Mouse (Mus musculus) midbrain, embryonic 12.5 days (tissue): ENCODE measurements around the gene Frmd4a. TPM values are rescaled to one million over a fixed set of nuclear protein-coding genes. Genes with fewer than 3 reads are reported as not detected.
"Not testable (repeated sequence)": the region's sequence is repeated elsewhere in the genome, so short reads cannot be mapped to it uniquely, and the experiment has no call there.

ENCODE experiments used
- ATAC-seq: fragments of 200-750 bp; cut with Nextera tagmentation; 2 replicates; pipeline ENCODE4 v1.8.0; 2017; ENCODE audit warnings: low read depth, moderate TSS enrichment, moderate library complexity; ENCODE audit not compliant: low FRiP score
- H3K27ac ChIP-seq: fragments of 300-500 bp; sonication (generic); replicated peaks from 2 replicates; pipeline ENCODE4 v1.5.1; 2016; ENCODE audit warnings: mild to moderate bottlenecking
- H3K27me3 ChIP-seq: fragments of 300-500 bp; sonication (generic); 2 replicates; pipeline ENCODE4 v1.6.1; 2016; ENCODE audit warnings: mild to moderate bottlenecking
- H3K36me3 ChIP-seq: fragments of 300-500 bp; sonication (generic); 2 replicates; pipeline ENCODE4 v1.6.1; 2016
- H3K4me1 ChIP-seq: fragments of 300-500 bp; sonication (generic); 2 replicates; pipeline ENCODE4 v1.6.1; 2016
- H3K4me2 ChIP-seq: fragments of 300-500 bp; sonication (generic); replicated peaks from 2 replicates; pipeline ENCODE4 v1.6.1; 2016; ENCODE audit warnings: mild to moderate bottlenecking, moderate library complexity
- H3K4me3 ChIP-seq: fragments of 300-500 bp; sonication (generic); 2 replicates; pipeline ENCODE4 v1.5.1; 2016; ENCODE audit warnings: mild to moderate bottlenecking
- H3K9ac ChIP-seq: fragments of 300-500 bp; sonication (generic); replicated peaks from 2 replicates; pipeline ENCODE4 v1.6.1; 2016; ENCODE audit warnings: mild to moderate bottlenecking, moderate library complexity
- H3K9me3 ChIP-seq: fragments of 300-500 bp; sonication (generic); 2 replicates; pipeline ENCODE4 v1.6.1; 2016; ENCODE audit warnings: mild to moderate bottlenecking
- WGBS: fragments of 180-500 bp; shearing (Covaris S2); methylation state at CpG from one replicate; pipeline ENCODE4 v1.1.7; 2016; 5-methylcytosine and 5-hydroxymethylcytosine counted together
- polyA plus RNA-seq: library from polyadenylated mRNA; unstranded; fragments of >200 nt; fragmentation: Nextera tagmentation; extraction: Ambion mirVana; gene quantifications from 2 replicates; pipeline ENCODE4 v1.2.1, GENCODE M21; 2016

Frmd4a gene
- polyA plus RNA-seq, 1 experiment from 2014 or later = 56.3 TPM

GRCm38 (mm10) chr2:4593878-4594387 lies 576.4 kb downstream of the Frmd4a start:
- no peak overlapping the region for H3K9ac ChIP-seq
- no peaks in the 10 kb centered on the region for H3K4me1 ChIP-seq
- no peaks in the 10 kb centered on the region for H3K27me3 ChIP-seq
- H3K4me2 ChIP-seq = no peak overlapping the region
- no peak for ATAC-seq
- no peak overlapping the region for H3K27ac ChIP-seq
- H3K4me3 ChIP-seq = no peak overlapping the region
- H3K36me3 ChIP-seq = peaks cover 87% of the 10 kb centered on the region
- no peaks in the 10 kb centered on the region for H3K9me3 ChIP-seq
- 88% methylated on average over 3 of the region's 3 CpGs for WGBS

DNA sequence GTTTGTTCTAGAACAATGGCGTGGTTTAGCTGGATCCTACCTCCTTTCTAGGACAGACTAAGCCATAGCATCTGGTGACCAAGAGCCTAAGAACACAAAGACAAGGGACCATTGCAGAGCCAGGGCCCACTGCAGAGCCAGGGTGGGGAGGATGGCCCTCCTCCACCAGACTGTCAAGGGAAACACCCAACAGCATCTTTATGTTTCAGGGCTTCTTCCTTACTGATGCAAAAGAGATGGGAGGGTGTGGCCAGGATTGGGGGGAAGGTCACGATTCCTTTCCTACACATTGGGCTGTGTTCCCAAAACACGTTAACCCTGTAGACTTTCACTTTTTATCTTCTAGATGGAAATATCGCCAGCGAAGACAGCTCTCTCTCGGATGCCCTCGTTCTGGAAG lies 579.5 kb downstream of the Frmd4a start:
- Histone ChIP-seq H3K9ac (no peak overlapping the region), H3K4me3 (no peak overlapping the region), H3K4me1 (no peaks in the 10 kb centered on the region), H3K9me3 (no peaks in the 10 kb centered on the region), H3K4me2 (no peak overlapping the region), H3K36me3 (peaks cover 70% of the 10 kb centered on the region), H3K27me3 (no peaks in the 10 kb centered on the region), H3K27ac (no peak overlapping the region)
- no peak for ATAC-seq
- 90% methylated on average over 7 of the region's 7 CpGs for WGBS

DNA sequence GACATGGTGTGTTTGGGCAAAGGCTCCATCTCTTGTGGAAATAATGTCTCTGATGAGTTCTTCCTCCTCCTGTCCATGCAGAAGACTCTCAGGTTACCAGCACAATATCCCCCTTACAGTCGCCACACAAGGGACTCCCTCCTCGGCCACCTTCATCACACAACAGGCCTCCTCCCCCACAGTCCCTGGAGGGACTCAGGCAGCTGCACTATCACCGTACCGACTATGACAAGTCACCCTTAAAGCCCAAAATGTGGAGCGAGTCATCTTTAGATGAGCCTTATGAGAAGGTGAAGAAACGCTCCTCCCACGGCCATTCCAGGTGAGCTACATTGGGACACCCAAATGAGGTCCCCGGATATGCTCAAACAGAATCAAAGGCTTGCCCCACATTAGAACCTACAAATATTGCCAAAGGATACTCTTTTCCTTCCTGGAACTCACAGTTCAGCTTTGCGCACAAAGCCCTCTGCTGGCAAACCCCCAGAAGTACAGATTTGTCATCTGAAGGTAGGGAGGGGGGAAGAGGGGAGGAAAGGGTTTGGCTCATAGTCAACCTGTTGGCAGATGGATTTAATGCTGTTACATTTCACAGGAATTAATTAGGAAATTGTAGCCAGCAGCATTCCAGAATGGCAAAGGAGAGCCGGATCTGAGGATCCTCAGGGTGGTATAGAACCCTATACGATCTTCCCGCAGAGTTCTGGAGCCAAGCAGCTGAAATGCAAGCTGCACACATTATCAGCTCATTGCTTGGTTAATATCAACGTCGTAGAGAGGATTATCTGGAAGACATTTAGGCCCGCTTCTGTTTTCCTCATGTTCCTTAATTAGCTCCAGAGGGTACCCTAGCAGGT lies 583.7 kb downstream of the Frmd4a start:
- Histone ChIP-seq H3K4me1 (no peaks in the 10 kb centered on the region), H3K9me3 (no peaks in the 10 kb centered on the region), H3K27ac (no peak overlapping the region), H3K27me3 (no peaks in the 10 kb centered on the region), H3K9ac (no peak overlapping the region), H3K4me2 (no peak overlapping the region), H3K36me3 (peaks cover 74% of the 10 kb centered on the region), H3K4me3 (no peak overlapping the region)
- ATAC-seq = no peak
- WGBS = 67% methylated on average over 15 of the region's 15 CpGs

DNA sequence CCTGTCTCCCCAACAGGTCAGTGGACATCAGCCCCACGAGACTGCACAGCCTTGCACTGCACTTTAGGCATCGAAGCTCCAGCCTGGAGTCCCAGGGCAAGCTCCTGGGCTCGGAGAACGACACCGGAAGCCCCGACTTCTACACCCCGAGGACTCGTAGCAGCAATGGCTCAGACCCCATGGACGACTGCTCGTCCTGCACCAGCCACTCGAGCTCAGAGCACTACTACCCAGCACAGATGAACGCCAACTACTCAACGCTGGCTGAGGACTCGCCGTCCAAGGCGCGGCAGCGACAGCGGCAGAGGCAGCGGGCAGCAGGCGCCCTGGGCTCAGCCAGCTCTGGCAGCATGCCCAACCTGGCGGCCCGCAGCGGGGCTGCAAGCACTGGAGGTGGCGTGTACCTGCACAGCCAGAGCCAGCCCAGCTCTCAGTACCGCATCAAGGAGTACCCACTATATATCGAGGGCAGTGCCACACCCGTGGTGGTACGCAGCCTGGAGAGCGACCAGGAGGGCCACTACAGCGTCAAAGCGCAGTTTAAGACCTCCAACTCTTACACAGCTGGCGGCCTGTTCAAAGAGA lies 585.9 kb downstream of the Frmd4a start:
- Histone ChIP-seq H3K27me3 (no peaks in the 10 kb centered on the region), H3K9me3 (no peaks in the 10 kb centered on the region), H3K36me3 (peaks cover 76% of the 10 kb centered on the region), H3K4me2 (no peak overlapping the region), H3K4me1 (no peaks in the 10 kb centered on the region), H3K4me3 (no peak overlapping the region), H3K9ac (no peak overlapping the region), H3K27ac (no peak overlapping the region)
- no peak for ATAC-seq
- WGBS = 91% methylated on average over 33 of the region's 33 CpGs

GRCm38 (mm10) chr2:4606559-4606958 lies 589.0 kb downstream of the Frmd4a start:
- no peak overlapping the region for H3K4me3 ChIP-seq
- no peak overlapping the region for H3K27ac ChIP-seq
- H3K9me3 ChIP-seq = no peaks in the 10 kb centered on the region
- H3K27me3 ChIP-seq = no peaks in the 10 kb centered on the region
- 93% methylated on average over 3 of the region's 3 CpGs for WGBS
- no peaks in the 10 kb centered on the region for H3K4me1 ChIP-seq
- ATAC-seq = no peak
- peaks cover 98% of the 10 kb centered on the region for H3K36me3 ChIP-seq
- H3K4me2 ChIP-seq = no peak overlapping the region
- no peak overlapping the region for H3K9ac ChIP-seq

DNA sequence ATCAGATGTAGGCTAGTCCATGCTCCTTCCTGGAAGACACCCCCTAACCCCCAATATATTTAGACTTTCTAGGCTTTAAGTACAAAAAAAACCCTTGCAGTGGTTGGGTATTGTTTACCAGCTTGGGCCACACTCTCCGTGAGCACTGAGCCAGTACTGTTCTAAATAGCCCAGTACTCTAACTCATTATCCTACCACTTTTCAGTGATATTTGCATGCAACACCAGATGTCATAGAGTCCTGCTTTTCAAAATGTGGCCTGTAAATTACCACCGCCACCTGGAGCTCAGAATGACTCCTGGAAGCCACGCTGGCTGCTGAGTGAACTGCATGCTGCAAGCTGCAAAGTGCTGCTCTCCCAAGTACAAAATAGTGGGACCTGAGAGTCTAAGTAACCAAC lies 590.7 kb downstream of the Frmd4a start:
- ATAC-seq = no peak
- H3K9ac ChIP-seq = no peak overlapping the region
- no peaks in the 10 kb centered on the region for H3K9me3 ChIP-seq
- H3K27me3 ChIP-seq = no peaks in the 10 kb centered on the region
- H3K27ac ChIP-seq = no peak overlapping the region
- peaks cover 98% of the 10 kb centered on the region for H3K36me3 ChIP-seq
- H3K4me3 ChIP-seq = no peak overlapping the region
- 76% methylated on average over 3 of the region's 3 CpGs for WGBS
- no peak overlapping the region for H3K4me2 ChIP-seq
- no peaks in the 10 kb centered on the region for H3K4me1 ChIP-seq

- H3K4me3 ChIP-seq = no peak overlapping the region
- 89% methylated on average over 10 of the region's 10 CpGs for WGBS
- no peak for ATAC-seq
- H3K36me3 ChIP-seq = peaks cover 92% of the 10 kb centered on the region
- no peak overlapping the region for H3K9ac ChIP-seq
- H3K4me1 ChIP-seq = no peaks in the 10 kb centered on the region
- no peaks in the 10 kb centered on the region for H3K27me3 ChIP-seq
- no peak overlapping the region for H3K4me2 ChIP-seq
- H3K9me3 ChIP-seq = no peaks in the 10 kb centered on the region
- no peak overlapping the region for H3K27ac ChIP-seq
These were observed 591.9 kb downstream of the Frmd4a start for GRCm38 (mm10) chr2:4609433-4609832.

GRCm38 (mm10) chr2:4611295-4611694 lies 593.8 kb downstream of the Frmd4a start:
- WGBS = 85% methylated on average over 6 of the region's 6 CpGs
- no peak overlapping the region for H3K27ac ChIP-seq
- H3K4me1 ChIP-seq = no peaks in the 10 kb centered on the region
- no peak for ATAC-seq
- peaks cover 73% of the 10 kb centered on the region for H3K36me3 ChIP-seq
- no peaks in the 10 kb centered on the region for H3K27me3 ChIP-seq
- H3K9me3 ChIP-seq = no peaks in the 10 kb centered on the region
- no peak overlapping the region for H3K4me3 ChIP-seq
- no peak overlapping the region for H3K4me2 ChIP-seq
- no peak overlapping the region for H3K9ac ChIP-seq

- no peaks in the 10 kb centered on the region for H3K27me3 ChIP-seq
- no peak overlapping the region for H3K4me2 ChIP-seq
- no peaks in the 10 kb centered on the region for H3K9me3 ChIP-seq
- H3K27ac ChIP-seq = no peak overlapping the region
- H3K4me1 ChIP-seq = no peaks in the 10 kb centered on the region
- H3K36me3 ChIP-seq = peaks cover 69% of the 10 kb centered on the region
- no peak overlapping the region for H3K9ac ChIP-seq
- no peak overlapping the region for H3K4me3 ChIP-seq
- no peak for ATAC-seq
- WGBS = 93% methylated on average over 10 of the region's 10 CpGs
These were observed 594.2 kb downstream of the Frmd4a start for GRCm38 (mm10) chr2:4611704-4612103.

GRCm38 (mm10) chr2:4614276-4614929 lies 596.9 kb downstream of the Frmd4a start:
- H3K9ac ChIP-seq, H3K4me1 ChIP-seq, H3K9me3 ChIP-seq, H3K27ac ChIP-seq, H3K27me3 ChIP-seq, H3K4me3 ChIP-seq, ATAC-seq, H3K4me2 ChIP-seq: not testable (repeated sequence)
- 76% methylated on average over 6 of the region's 6 CpGs for WGBS
- H3K36me3 ChIP-seq = peaks cover 42% of the 10 kb centered on the region

- peaks cover under 1% of the 10 kb centered on the region; the same call in 1 of the 2 replicates for H3K4me1 ChIP-seq
- peaks cover 37% of the 10 kb centered on the region for H3K36me3 ChIP-seq
- WGBS = 92% methylated on average over 2 of the region's 2 CpGs
- ATAC-seq = no peak
- H3K4me2 ChIP-seq = no peak overlapping the region
- no peaks in the 10 kb centered on the region for H3K27me3 ChIP-seq
- H3K9me3 ChIP-seq = no peaks in the 10 kb centered on the region
- no peak overlapping the region for H3K27ac ChIP-seq
- no peak overlapping the region for H3K9ac ChIP-seq
- no peak overlapping the region for H3K4me3 ChIP-seq
These were observed 597.6 kb downstream of the Frmd4a start for GRCm38 (mm10) chr2:4615014-4615546.

GRCm38 (mm10) chr2:4616995-4617394 lies 599.5 kb downstream of the Frmd4a start:
- no peaks in the 10 kb centered on the region for H3K9me3 ChIP-seq
- H3K4me2 ChIP-seq = no peak overlapping the region
- no peaks in the 10 kb centered on the region for H3K27me3 ChIP-seq
- H3K9ac ChIP-seq = no peak overlapping the region
- 93% methylated on average over 4 of the region's 4 CpGs for WGBS
- H3K4me1 ChIP-seq = peaks cover 5% of the 10 kb centered on the region; the same call in 1 of the 2 replicates
- ATAC-seq = no peak
- H3K27ac ChIP-seq = no peak overlapping the region
- peaks cover 23% of the 10 kb centered on the region for H3K36me3 ChIP-seq
- H3K4me3 ChIP-seq = no peak overlapping the region
